Mouse (Mus musculus): ENCODE measurements at regions not wholly inside any gene's neighbourhood (a gene's known extent, or its start where the extent isn't known, plus 50 kb on each side); places are given as distances from the start of the nearest gene placed in this dataset.

GRCm38 (mm10) chr6:104038853-104039252 is 453.7 kb upstream of the Cntn6 start:
- DNase-seq (ENCODE audit: low spot score in 2 of 2) = no peak

- DNase-seq (ENCODE audit: low spot score in 2 of 2) = no peak
Measured at GRCm38 (mm10) chr6:104040450-104040849, 452.1 kb upstream of the Cntn6 start.

GRCm38 (mm10) chr6:104055996-104056395 is 436.6 kb upstream of the Cntn6 start:
- no peak for DNase-seq (ENCODE audit: low spot score in 2 of 2)

GRCm38 (mm10) chr6:104061692-104062263 is 430.8 kb upstream of the Cntn6 start:
- DNase-seq (ENCODE audit: low spot score in 2 of 2) = no peak

GRCm38 (mm10) chr6:104080581-104080980 is 412.0 kb upstream of the Cntn6 start:
- DNase-seq (ENCODE audit: low spot score in 2 of 2) = no peak

- DNase-seq (ENCODE audit: low spot score in 2 of 2) = no peak
Measured at GRCm38 (mm10) chr6:104082242-104082641, 410.3 kb upstream of the Cntn6 start.

GRCm38 (mm10) chr6:104108386-104108785 is 384.2 kb upstream of the Cntn6 start:
- no peak for DNase-seq (ENCODE audit: low spot score in 2 of 2)

Data from adrenal gland, adult 18-20 months (tissue).